Mouse (Mus musculus): Measurements from ENCODE around the gene Pax2. TPM values are rescaled to one million over a fixed set of nuclear protein-coding genes. Genes with fewer than 3 reads are reported as not detected.
A peak's percentile ranks its signal among the peaks of the same experiment; 100 is the strongest.

Gene Pax2
- polyA plus RNA-seq, 2 experiments: not detected

- peaks cover 100% of the 10 kb centered on the region for H3K27me3 ChIP-seq (ENCODE audit: control insufficient read depth, insufficient read depth, low read length)
- H3K4me3 ChIP-seq (ENCODE audit: insufficient read depth in 1 of 2, low read depth in 2 of 2, low read length in 2 of 2): peak overlapping the region in 1 of 2 experiments; percentile 31; a peak in 1 of 4 replicates
- TF ChIP-seq CTCF (IDR thresholded peaks at IDR 0.05; ENCODE audit: low read depth): no peak
- no peak for TF ChIP-seq EP300 (IDR thresholded peaks at IDR 0.05; ENCODE audit: low read depth)
- ATAC-seq (ENCODE audit: insufficient read depth) (no peak), DNase-seq (ENCODE audit: low read depth in 3 of 3, low spot score in 3 of 3) (no peak)
- H3K27ac ChIP-seq: no peak overlapping the region
- peak overlapping the region; percentile 53 for H3K4me2 ChIP-seq (ENCODE audit: low read depth)
- 1% methylated on average over 69 of the region's 71 CpGs for WGBS (ENCODE audit: insufficient replicate concordance)
- H3K9ac ChIP-seq (replicated peaks): no peak overlapping the region
- no peaks in the 10 kb centered on the region for H3K4me1 ChIP-seq (replicated peaks; ENCODE audit: control insufficient read depth in 2 of 2, insufficient read depth in 2 of 2, low read length in 1 of 2)
- H3K36me3 ChIP-seq (replicated peaks; ENCODE audit: control insufficient read depth, insufficient read depth, low read depth): no peaks in the 10 kb centered on the region
- H3K9me3 ChIP-seq (ENCODE audit: control insufficient read depth, low read length): no peaks in the 10 kb centered on the region
These were observed 781 bp downstream of the Pax2 start for GRCm38 (mm10) chr19:44756421-44757230.

GRCm38 (mm10) chr19:44757231-44757871 is 1.5 kb downstream of the Pax2 start:
- WGBS (ENCODE audit: insufficient replicate concordance): under 1% methylated on average over 31 of the region's 38 CpGs

GRCm38 (mm10) chr19:44758846-44759245 is 3.0 kb downstream of the Pax2 start:
- H3K27me3 ChIP-seq (ENCODE audit: control insufficient read depth, insufficient read depth, low read length): peaks cover 99% of the 10 kb centered on the region
- no peak overlapping the region for H3K4me2 ChIP-seq (ENCODE audit: low read depth)
- no peaks in the 10 kb centered on the region for H3K36me3 ChIP-seq (replicated peaks; ENCODE audit: control insufficient read depth, insufficient read depth, low read depth)
- TF ChIP-seq EP300 (IDR thresholded peaks at IDR 0.05; ENCODE audit: low read depth): no peak
- TF ChIP-seq CTCF (IDR thresholded peaks at IDR 0.05; ENCODE audit: low read depth): no peak
- no peak for ATAC-seq (ENCODE audit: insufficient read depth)
- 4% methylated on average over 27 of the region's 28 CpGs for WGBS (ENCODE audit: insufficient replicate concordance)
- H3K4me1 ChIP-seq (replicated peaks; ENCODE audit: control insufficient read depth in 2 of 2, insufficient read depth in 2 of 2, low read length in 1 of 2): no peaks in the 10 kb centered on the region
- no peaks in the 10 kb centered on the region for H3K9me3 ChIP-seq (ENCODE audit: control insufficient read depth, low read length)
- no peak overlapping the region for H3K9ac ChIP-seq (replicated peaks)
- no peak for DNase-seq (ENCODE audit: low read depth in 3 of 3, low spot score in 3 of 3)
- H3K4me3 ChIP-seq (ENCODE audit: insufficient read depth in 1 of 2, low read depth in 2 of 2, low read length in 2 of 2): no peak overlapping the region
- no peak overlapping the region for H3K27ac ChIP-seq

More at GRCm38 (mm10) chr19:44757231-44757871, 1.5 kb downstream of the Pax2 start:
- Histone ChIP-seq H3K9ac (replicated peaks) (no peak overlapping the region), H3K27me3 (ENCODE audit: control insufficient read depth, insufficient read depth, low read length) (peaks cover 100% of the 10 kb centered on the region), H3K27ac (no peak overlapping the region), H3K4me1 (replicated peaks; ENCODE audit: control insufficient read depth in 2 of 2, insufficient read depth in 2 of 2, low read length in 1 of 2) (no peaks in the 10 kb centered on the region), H3K4me2 (ENCODE audit: low read depth) (no peak overlapping the region; the same call in 1 of the 2 replicates), H3K4me3 (ENCODE audit: insufficient read depth in 1 of 2, low read depth in 2 of 2, low read length in 2 of 2) (no peak overlapping the region), H3K9me3 (ENCODE audit: control insufficient read depth, low read length) (no peaks in the 10 kb centered on the region), H3K36me3 (replicated peaks; ENCODE audit: control insufficient read depth, insufficient read depth, low read depth) (no peaks in the 10 kb centered on the region)
- DNase-seq (ENCODE audit: low read depth in 3 of 3, low spot score in 3 of 3): no peak
- TF ChIP-seq EP300 (IDR thresholded peaks at IDR 0.05; ENCODE audit: low read depth) (no peak), CTCF (IDR thresholded peaks at IDR 0.05; ENCODE audit: low read depth) (no peak)
- no peak for ATAC-seq (ENCODE audit: insufficient read depth)

GRCm38 (mm10) chr19:44759531-44760118 is 3.8 kb downstream of the Pax2 start:
- ATAC-seq (ENCODE audit: insufficient read depth) (no peak), DNase-seq (ENCODE audit: low read depth in 3 of 3, low spot score in 3 of 3) (no peak)
- Histone ChIP-seq H3K4me3 (ENCODE audit: insufficient read depth in 1 of 2, low read depth in 2 of 2, low read length in 2 of 2) (no peak overlapping the region), H3K36me3 (replicated peaks; ENCODE audit: control insufficient read depth, insufficient read depth, low read depth) (no peaks in the 10 kb centered on the region), H3K27ac (no peak overlapping the region), H3K9me3 (ENCODE audit: control insufficient read depth, low read length) (no peaks in the 10 kb centered on the region), H3K9ac (replicated peaks) (no peak overlapping the region), H3K4me2 (ENCODE audit: low read depth) (no peak overlapping the region), H3K27me3 (ENCODE audit: control insufficient read depth, insufficient read depth, low read length) (peaks cover 93% of the 10 kb centered on the region), H3K4me1 (replicated peaks; ENCODE audit: control insufficient read depth in 2 of 2, insufficient read depth in 2 of 2, low read length in 1 of 2) (no peaks in the 10 kb centered on the region)
- TF ChIP-seq CTCF (IDR thresholded peaks at IDR 0.05; ENCODE audit: low read depth) (no peak), EP300 (IDR thresholded peaks at IDR 0.05; ENCODE audit: low read depth) (no peak)
- 2% methylated on average over 37 of the region's 37 CpGs for WGBS (ENCODE audit: insufficient replicate concordance)
